Mouse (Mus musculus) embryonic facial prominence, embryonic 11.5 days (tissue): ENCODE results near the gene Ola1. TPM values are rescaled to one million over a fixed set of nuclear protein-coding genes. Genes with fewer than 3 reads are reported as not detected.

Experiments
- ATAC-seq: fragments of 200-750 bp; cut with Nextera tagmentation; replicated peaks from 2 replicates; pipeline ENCODE4 v1.8.0; 2017; ENCODE audit warnings: low read depth; ENCODE audit not compliant: insufficient number of reproducible peaks, low FRiP score, low TSS enrichment
- DNase-seq: peaks from one replicate; pipeline ENCODE4 v3.0.0-alpha.2; 2015; ENCODE audit warnings: low spot score
- H3K27ac ChIP-seq: fragments of 300-500 bp; sonication (generic); replicated peaks from 2 replicates; pipeline ENCODE4 v1.5.1; 2014; ENCODE audit warnings: mild to moderate bottlenecking, low read depth, low read length, control low read depth
- H3K27me3 ChIP-seq: fragments of 300-500 bp; sonication (generic); 2 replicates; pipeline ENCODE4 v1.6.1; 2014; ENCODE audit warnings: mild to moderate bottlenecking, low read length, moderate library complexity, mixed read lengths; ENCODE audit not compliant: control insufficient read depth, insufficient read depth
- H3K36me3 ChIP-seq: fragments of 300-500 bp; sonication (generic); replicated peaks from 2 replicates; pipeline ENCODE4 v1.6.1; 2014; ENCODE audit warnings: low read depth, mild to moderate bottlenecking, low read length, moderate library complexity, mixed read lengths; ENCODE audit not compliant: control insufficient read depth, insufficient read depth
- H3K4me1 ChIP-seq: fragments of 300-500 bp; sonication (generic); 2 replicates; pipeline ENCODE4 v1.6.1; 2014; ENCODE audit warnings: low read length, mixed read lengths; ENCODE audit not compliant: control insufficient read depth, insufficient read depth
- H3K4me2 ChIP-seq: fragments of 300-500 bp; sonication (generic); 2 replicates; pipeline ENCODE4 v1.6.1; 2014; ENCODE audit warnings: low read depth, mild to moderate bottlenecking, control low read depth, low read length, moderate library complexity
- H3K4me3 ChIP-seq: fragments of 300-500 bp; sonication (generic); 2 replicates; pipeline ENCODE4 v1.5.1; 2014; ENCODE audit warnings: low read depth, low read length, control low read depth
- H3K9ac ChIP-seq: fragments of 300-500 bp; sonication (generic); replicated peaks from 2 replicates; pipeline ENCODE4 v1.6.1; 2014; ENCODE audit warnings: mild to moderate bottlenecking, control low read depth, low read length
- H3K9me3 ChIP-seq: fragments of 300-500 bp; sonication (generic); replicated peaks from 2 replicates; pipeline ENCODE4 v1.6.1; 2016; ENCODE audit warnings: mild to moderate bottlenecking, low read length, inconsistent platforms, mixed read lengths; ENCODE audit not compliant: control insufficient read depth
- WGBS: fragments of 180-500 bp; shearing (Covaris S2); extraction: QIAGEN DNeasy Blood & Tissue Kit; methylation state at CpG from one replicate; pipeline ENCODE4 v1.1.7; 2014; 5-methylcytosine and 5-hydroxymethylcytosine counted together
- polyA plus RNA-seq: library from polyadenylated mRNA; unstranded; fragments of >200 nt; fragmentation: Nextera tagmentation; extraction: Ambion mirVana; gene quantifications from 2 replicates; pipeline ENCODE4 v1.2.1, GENCODE M21; 2014

Ola1 gene
- polyA plus RNA-seq, 1 experiment from 2014 or later, result 117 TPM

- H3K9ac ChIP-seq, result no peak overlapping the region
- no peak overlapping the region for H3K27ac ChIP-seq
- 83% methylated on average over 3 of the region's 3 CpGs for WGBS
Observed at GRCm38 (mm10) chr2:73185185-73185584, 33.5 kb downstream of the Ola1 start.

DNA sequence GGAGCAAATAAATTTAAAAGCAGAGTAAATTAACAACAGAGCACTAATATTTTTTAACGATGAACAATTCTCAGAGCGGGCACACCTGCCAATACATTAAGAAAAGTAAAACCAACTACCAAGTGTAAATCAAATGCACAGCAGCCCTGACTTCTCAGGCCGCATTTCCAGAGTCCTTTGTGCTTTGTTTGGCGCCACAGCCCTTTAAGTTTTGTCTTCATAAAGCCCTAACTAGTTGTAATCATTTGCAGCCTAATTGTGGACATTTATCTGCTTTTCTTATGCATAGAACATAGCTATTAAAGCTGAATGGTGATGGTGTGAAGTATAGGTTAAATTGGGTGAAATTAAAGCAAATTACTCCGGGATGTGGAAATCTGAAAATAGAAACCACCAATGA is 49.2 kb downstream of the Ola1 start:
- no peaks in the 10 kb centered on the region for H3K4me1 ChIP-seq
- H3K27me3 ChIP-seq, result no peaks in the 10 kb centered on the region
- no peak for DNase-seq
- H3K9me3 ChIP-seq, result no peaks in the 10 kb centered on the region
- no peaks in the 10 kb centered on the region for H3K36me3 ChIP-seq
- 72% methylated on average over 5 of the region's 5 CpGs for WGBS
- H3K9ac ChIP-seq, result no peak overlapping the region
- no peak overlapping the region for H3K4me3 ChIP-seq
- H3K4me2 ChIP-seq, result no peak overlapping the region
- no peak overlapping the region for H3K27ac ChIP-seq
- no peak for ATAC-seq

More at GRCm38 (mm10) chr2:73185185-73185584, 33.5 kb downstream of the Ola1 start:
- Histone ChIP-seq H3K27me3 (no peaks in the 10 kb centered on the region), H3K9me3 (no peaks in the 10 kb centered on the region), H3K4me1 (no peaks in the 10 kb centered on the region), H3K4me2 (no peak overlapping the region), H3K4me3 (no peak overlapping the region), H3K36me3 (no peaks in the 10 kb centered on the region)
- DNase-seq (no peak), ATAC-seq (no peak)

GRCm38 (mm10) chr2:73167126-73167525 is 51.6 kb downstream of the Ola1 start:
- no peak for ATAC-seq
- no peaks in the 10 kb centered on the region for H3K9me3 ChIP-seq
- peak; percentile 71 for DNase-seq

DNA sequence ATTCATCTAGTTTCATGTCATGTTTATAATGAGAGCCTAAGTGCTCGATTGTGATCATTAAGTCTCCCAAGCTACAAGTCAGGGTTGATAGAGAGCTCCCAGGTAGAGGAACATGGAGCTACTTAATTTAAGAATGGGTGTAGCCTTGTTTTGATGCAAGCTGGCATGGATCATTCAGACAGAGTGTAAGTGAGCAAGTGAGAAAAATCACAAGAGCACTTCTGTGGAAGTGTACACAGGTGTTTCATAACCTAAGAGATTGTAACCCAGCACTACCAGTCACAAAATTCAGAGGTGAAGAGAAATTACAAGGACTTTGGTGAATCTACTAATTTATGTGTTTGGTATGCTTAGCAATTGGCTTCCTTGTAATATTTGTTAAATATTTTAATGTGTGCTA is 54.1 kb downstream of the Ola1 start:
- no peak for DNase-seq
- Histone ChIP-seq H3K4me3 (no peak overlapping the region), H3K27me3 (no peaks in the 10 kb centered on the region), H3K36me3 (no peaks in the 10 kb centered on the region), H3K27ac (no peak overlapping the region), H3K9me3 (no peaks in the 10 kb centered on the region), H3K4me1 (no peaks in the 10 kb centered on the region), H3K4me2 (no peak overlapping the region), H3K9ac (no peak overlapping the region)
- 78% methylated on average over 1 of the region's 1 CpGs for WGBS
- no peak for ATAC-seq

More at GRCm38 (mm10) chr2:73167126-73167525, 51.6 kb downstream of the Ola1 start:
- H3K27me3 ChIP-seq, result no peaks in the 10 kb centered on the region
- H3K36me3 ChIP-seq, result no peaks in the 10 kb centered on the region
- no peak overlapping the region for H3K4me2 ChIP-seq
- H3K9ac ChIP-seq, result no peak overlapping the region
- no peak overlapping the region for H3K27ac ChIP-seq
- no peak overlapping the region for H3K4me3 ChIP-seq
- no peaks in the 10 kb centered on the region for H3K4me1 ChIP-seq

DNA sequence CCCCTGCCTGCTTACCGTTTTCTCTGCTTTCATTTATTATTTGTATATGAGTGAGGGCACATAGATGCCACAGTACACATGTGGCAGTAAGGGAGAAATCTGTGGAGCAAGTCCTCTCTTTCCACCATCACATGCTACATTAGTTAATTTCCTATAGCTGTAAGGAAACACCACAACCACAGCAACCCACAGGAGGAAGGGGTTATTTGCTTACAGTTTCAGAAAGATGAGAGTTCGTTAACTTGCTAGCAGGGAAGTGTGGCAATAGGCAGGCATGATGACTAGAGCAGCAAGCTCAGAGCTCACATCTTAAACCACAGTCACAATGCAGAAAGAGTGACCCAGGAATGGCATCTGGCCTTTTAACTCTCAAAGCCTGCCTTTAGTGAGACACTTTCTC is 58.0 kb downstream of the Ola1 start:
- Histone ChIP-seq H3K36me3 (no peaks in the 10 kb centered on the region; the same call in 1 of the 2 replicates), H3K9me3 (no peaks in the 10 kb centered on the region), H3K4me1 (no peaks in the 10 kb centered on the region), H3K27me3 (no peaks in the 10 kb centered on the region), H3K4me2 (no peak overlapping the region), H3K9ac (no peak overlapping the region), H3K27ac (no peak overlapping the region), H3K4me3 (no peak overlapping the region)
- 84% methylated on average over 2 of the region's 2 CpGs for WGBS
- DNase-seq (no peak), ATAC-seq (no peak)

- 84% methylated on average over 3 of the region's 3 CpGs for WGBS
- Histone ChIP-seq H3K9me3 (no peaks in the 10 kb centered on the region), H3K4me1 (no peaks in the 10 kb centered on the region), H3K4me2 (no peak overlapping the region), H3K36me3 (no peaks in the 10 kb centered on the region; the same call in 1 of the 2 replicates), H3K4me3 (no peak overlapping the region), H3K9ac (no peak overlapping the region), H3K27ac (no peak overlapping the region), H3K27me3 (no peaks in the 10 kb centered on the region)
- no peak for ATAC-seq
- DNase-seq, result no peak
Observed at GRCm38 (mm10) chr2:73157202-73157601, 61.5 kb downstream of the Ola1 start.

GRCm38 (mm10) chr2:73150526-73150925 is 68.2 kb downstream of the Ola1 start:
- Histone ChIP-seq H3K4me3 (no peak overlapping the region), H3K4me2 (no peak overlapping the region), H3K27ac (no peak overlapping the region), H3K9me3 (no peaks in the 10 kb centered on the region), H3K27me3 (no peaks in the 10 kb centered on the region), H3K9ac (no peak overlapping the region), H3K4me1 (no peaks in the 10 kb centered on the region), H3K36me3 (no peaks in the 10 kb centered on the region)
- ATAC-seq, result no peak
- no peak for DNase-seq
- WGBS, result 94% methylated on average over 3 of the region's 3 CpGs

DNA sequence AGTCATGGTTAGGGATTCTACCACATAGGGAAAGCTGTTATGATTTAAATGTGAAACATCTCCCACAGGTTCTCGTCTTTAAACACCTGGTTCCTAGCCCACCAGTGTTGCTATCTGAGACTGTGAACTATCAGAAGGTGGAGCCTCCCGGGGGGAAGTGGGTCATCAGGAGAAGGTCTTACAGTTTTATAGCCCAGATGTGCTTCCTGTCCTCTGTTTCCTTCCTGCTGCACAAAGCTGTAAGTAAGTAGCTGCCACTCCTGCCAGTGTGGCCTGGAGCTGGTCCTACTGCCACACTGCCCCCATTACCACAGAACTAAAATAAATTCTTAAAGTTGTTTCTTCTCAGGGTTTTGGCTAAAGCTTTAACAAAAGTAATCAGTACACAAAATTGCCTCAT is 72.6 kb downstream of the Ola1 start:
- Histone ChIP-seq H3K4me2 (no peak overlapping the region), H3K27ac (no peak overlapping the region), H3K4me1 (no peaks in the 10 kb centered on the region), H3K4me3 (no peak overlapping the region), H3K36me3 (no peaks in the 10 kb centered on the region), H3K9ac (no peak overlapping the region), H3K27me3 (no peaks in the 10 kb centered on the region), H3K9me3 (no peaks in the 10 kb centered on the region)
- ATAC-seq (no peak), DNase-seq (no peak)
- WGBS, result 72% methylated on average over 2 of the region's 2 CpGs
